Mouse (Mus musculus): ENCODE results near the gene Rgl3.

DNA sequence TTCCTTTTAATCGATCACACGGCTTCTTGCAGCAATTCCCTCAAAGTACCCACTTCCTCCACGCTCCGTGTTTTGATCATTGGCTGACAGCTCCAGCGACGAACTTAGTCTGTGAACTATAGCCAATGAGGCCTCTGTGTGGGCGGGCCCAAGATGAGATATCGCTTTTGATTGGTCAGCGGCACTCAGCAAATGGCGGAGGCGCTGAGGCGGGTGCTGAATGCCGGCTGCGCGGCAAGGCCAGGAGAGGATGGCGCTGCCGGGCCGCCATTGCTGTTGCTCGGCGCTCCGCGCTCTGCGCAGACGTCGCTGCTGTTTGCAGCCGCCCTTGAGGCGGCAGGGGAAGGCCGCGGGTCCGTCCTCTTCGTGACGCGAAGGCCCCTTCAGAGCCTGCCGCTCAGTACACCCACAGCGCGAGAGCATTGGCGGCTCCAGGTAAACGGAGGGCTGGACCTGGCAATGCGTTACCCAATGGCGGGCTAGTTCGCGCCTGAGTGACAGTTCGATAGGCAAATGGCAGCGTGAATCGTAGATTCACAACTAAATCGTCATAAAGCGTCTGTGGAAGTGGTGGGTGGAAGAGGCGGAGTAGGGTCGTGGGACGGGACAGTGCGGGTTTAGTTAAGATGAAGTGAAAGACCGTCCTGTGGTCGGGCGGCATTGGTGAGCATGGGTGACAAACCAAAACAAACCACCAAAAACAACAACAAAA lies 33.5 kb downstream of the Rgl3 start, which contains the start of gene Swsap1:
- TF ChIP-seq POLR2A (IDR thresholded peaks at IDR 0.05; ENCODE audit: low read depth, low read length) (peak; percentile 44; the same call in 1 of the 2 replicates), CTCF (IDR thresholded peaks at IDR 0.05; ENCODE audit: extremely low read depth, insufficient read depth, insufficient read length, insufficient replicate concordance) (no peak)

All from spleen, adult 2 months (tissue).